Mouse (Mus musculus): ENCODE measurements around the gene Mad2l2. TPM values are rescaled to one million over a fixed set of nuclear protein-coding genes. Genes with fewer than 3 reads are reported as not detected.
"Not testable (repeated sequence)": the region's sequence is repeated elsewhere in the genome, so short reads cannot be mapped to it uniquely, and the experiment has no call there.

The Mad2l2 gene
- polyA plus RNA-seq, 1 experiment = 35.6 TPM

DNA sequence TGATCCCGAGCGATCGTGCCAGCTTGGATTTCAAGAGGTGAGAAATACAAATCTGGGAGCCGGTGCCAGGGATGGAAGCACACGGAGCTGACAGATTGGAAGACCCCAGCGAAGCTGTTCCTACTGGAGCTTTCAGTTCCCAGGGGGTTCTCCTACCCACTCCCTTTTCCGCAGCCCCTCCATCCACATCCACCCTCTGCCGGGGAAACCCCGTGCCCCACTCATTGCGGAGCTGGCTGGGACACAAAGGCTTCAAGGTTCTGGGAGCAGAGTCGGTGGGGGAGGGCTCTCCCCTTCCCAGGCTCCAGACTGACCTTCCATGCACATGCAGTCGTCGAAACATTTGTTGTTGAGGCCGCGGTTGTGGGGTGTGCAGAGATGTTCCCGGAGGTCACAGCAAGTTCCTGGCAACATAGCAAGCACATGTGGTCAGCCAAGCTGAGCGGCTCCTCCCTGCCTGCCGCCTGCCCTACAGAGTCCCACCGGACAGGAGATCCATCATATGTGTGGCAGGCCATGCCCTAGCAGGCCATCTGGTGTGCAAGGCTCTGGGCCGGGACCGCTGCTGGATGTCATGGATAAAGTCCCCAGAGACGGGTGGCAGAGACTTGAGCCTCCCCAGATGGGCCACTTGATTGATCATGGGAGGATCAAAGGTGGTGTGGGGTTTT, 22.4 kb upstream of the Mad2l2 start:
- Histone ChIP-seq H3K27me3 (replicated peaks) (no peaks in the 10 kb centered on the region), H3K36me3 (replicated peaks; ENCODE audit: low read length) (peaks cover 87% of the 10 kb centered on the region), H3K4me3 (replicated peaks) (peak overlapping the region; percentile 84), H3K4me1 (peaks cover 98% of the 10 kb centered on the region), H3K9me3 (no peaks in the 10 kb centered on the region)
- TF ChIP-seq FLI1 (IDR thresholded peaks at IDR 0.05; ENCODE audit: low read length) (no peak), GATA1 (IDR thresholded peaks at IDR 0.05; ENCODE audit: borderline replicate concordance, low read length) (no peak)

GRCm38 (mm10) chr4:148108565-148109100, 21.6 kb upstream of the Mad2l2 start:
- TF ChIP-seq GATA1 (IDR thresholded peaks at IDR 0.05; ENCODE audit: borderline replicate concordance, low read length) = 0 out of 3 replicates have a peak, but pooled peaks have one; percentile 31
- no peak for TF ChIP-seq FLI1 (IDR thresholded peaks at IDR 0.05; ENCODE audit: low read length)
- peaks cover 100% of the 10 kb centered on the region for H3K4me1 ChIP-seq
- H3K36me3 ChIP-seq (replicated peaks; ENCODE audit: low read length) = peaks cover 90% of the 10 kb centered on the region
- H3K9me3 ChIP-seq = no peaks in the 10 kb centered on the region
- no peaks in the 10 kb centered on the region for H3K27me3 ChIP-seq (replicated peaks)
- peak overlapping the region; percentile 84 for H3K4me3 ChIP-seq (replicated peaks)

DNA sequence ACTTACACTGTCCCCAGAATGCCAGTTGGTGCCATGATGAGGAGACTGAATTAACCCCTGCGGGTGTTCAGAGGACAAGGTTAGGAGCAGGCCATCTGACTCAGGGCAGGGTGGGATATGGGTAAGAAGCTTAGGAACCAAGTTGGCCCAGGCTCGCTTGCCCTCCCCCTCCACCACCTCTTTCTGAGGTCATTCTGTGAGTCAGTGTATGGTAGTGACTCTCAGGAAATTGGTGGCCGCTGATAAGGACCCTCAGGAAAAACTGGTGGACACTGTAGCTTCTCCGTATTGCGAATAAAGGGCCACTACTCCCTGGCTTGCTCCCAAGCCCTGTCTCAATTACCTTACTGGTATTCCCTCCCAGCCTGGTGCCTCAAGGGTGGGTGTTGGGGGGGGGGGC, 21.0 kb upstream of the Mad2l2 start:
- TF ChIP-seq FLI1 (IDR thresholded peaks at IDR 0.05; ENCODE audit: low read length) (peak; percentile 46; the same call in 1 of the 2 replicates), GATA1 (IDR thresholded peaks at IDR 0.05; ENCODE audit: borderline replicate concordance, low read length) (peak; percentile 97)
- peaks cover 90% of the 10 kb centered on the region for H3K36me3 ChIP-seq (replicated peaks; ENCODE audit: low read length)
- H3K9me3 ChIP-seq = no peaks in the 10 kb centered on the region
- H3K4me1 ChIP-seq = peaks cover 100% of the 10 kb centered on the region
- H3K4me3 ChIP-seq (replicated peaks) = peak overlapping the region; percentile 84
- H3K27me3 ChIP-seq (replicated peaks) = no peaks in the 10 kb centered on the region

DNA sequence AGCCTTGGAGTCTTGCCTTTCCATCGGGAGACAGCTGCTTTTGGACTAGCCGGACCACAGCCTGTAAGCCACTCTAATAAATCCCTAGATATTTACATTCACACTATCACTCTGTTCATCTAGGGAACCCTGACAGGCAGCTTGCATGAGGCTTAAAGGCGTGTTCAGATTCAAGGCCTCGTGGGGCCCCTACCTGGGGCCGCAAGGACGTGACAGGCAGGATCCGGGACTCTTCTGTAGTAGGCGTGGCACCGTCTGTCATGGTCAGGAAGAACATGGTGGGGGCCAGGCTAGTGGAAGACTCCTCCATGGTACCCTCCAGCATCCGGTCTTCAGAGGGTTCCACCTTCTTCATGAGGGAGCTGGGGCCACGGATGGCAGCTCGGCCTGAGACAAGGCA, 17.7 kb upstream of the Mad2l2 start:
- Histone ChIP-seq H3K36me3 (replicated peaks; ENCODE audit: low read length) (peaks cover 66% of the 10 kb centered on the region), H3K9me3 (peaks cover 7% of the 10 kb centered on the region), H3K27me3 (replicated peaks) (no peaks in the 10 kb centered on the region), H3K4me3 (replicated peaks) (peak overlapping the region; percentile 1), H3K4me1 (peaks cover 85% of the 10 kb centered on the region)
- TF ChIP-seq FLI1 (IDR thresholded peaks at IDR 0.05; ENCODE audit: low read length) (no peak), GATA1 (IDR thresholded peaks at IDR 0.05; ENCODE audit: borderline replicate concordance, low read length) (no peak)

DNA sequence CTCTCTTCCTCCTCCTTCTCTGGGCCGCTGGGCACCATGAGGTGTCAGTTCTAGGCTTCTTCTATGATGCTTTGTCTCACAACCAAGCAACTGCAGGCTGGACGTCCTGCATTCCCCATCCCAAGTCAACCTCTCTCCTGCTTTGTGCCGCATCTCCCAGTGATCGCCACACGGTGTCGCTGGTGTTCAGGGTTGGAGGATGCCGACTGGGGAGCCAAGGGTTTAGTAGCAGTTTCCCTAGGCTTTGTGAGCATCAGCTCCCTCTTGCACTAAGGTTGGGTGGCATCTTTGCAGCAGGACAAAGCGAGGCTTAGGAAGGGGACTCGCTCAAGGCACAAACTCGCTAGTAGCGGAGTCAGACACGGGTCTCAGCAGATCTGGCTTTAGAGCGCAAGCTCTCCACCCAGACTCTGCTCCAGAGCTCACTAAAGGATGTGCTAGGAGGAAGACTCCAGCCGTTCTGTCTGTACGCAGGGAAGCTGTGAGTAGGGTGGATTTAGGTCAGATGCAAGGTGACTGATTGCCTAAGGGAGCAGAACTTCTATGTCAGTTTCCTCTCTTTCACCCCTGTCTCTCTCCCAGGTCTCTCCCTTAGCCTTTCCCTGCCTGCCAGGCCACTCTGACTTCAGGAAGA, 15.3 kb upstream of the Mad2l2 start:
- peak overlapping the region; percentile 90 for H3K4me3 ChIP-seq (replicated peaks)
- peaks cover 75% of the 10 kb centered on the region for H3K4me1 ChIP-seq
- TF ChIP-seq FLI1 (IDR thresholded peaks at IDR 0.05; ENCODE audit: low read length) = no peak
- no peak for TF ChIP-seq GATA1 (IDR thresholded peaks at IDR 0.05; ENCODE audit: borderline replicate concordance, low read length)
- peaks cover 10% of the 10 kb centered on the region for H3K9me3 ChIP-seq
- peaks cover 3% of the 10 kb centered on the region for H3K27me3 ChIP-seq (replicated peaks)
- peaks cover 60% of the 10 kb centered on the region for H3K36me3 ChIP-seq (replicated peaks; ENCODE audit: low read length)

DNA sequence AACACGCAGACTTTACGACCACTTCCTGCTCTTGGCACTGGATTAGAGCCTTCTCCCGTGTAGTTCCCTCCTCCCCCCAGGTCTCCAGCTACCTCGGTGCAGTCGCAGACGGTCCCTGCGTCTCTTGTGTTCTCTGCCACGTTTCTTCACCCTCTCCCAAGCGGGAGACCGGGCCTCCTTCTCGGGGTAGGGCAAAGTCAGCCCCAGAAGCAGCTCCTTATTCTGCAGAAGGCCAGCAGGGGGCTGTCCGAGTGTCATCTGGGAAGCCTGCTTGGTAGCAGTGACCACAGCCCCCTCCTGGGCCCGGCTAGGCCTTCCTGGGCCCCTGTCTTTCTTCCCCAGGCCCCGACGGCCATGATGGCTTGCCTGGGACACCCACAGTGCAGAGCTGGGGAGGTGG, 14.7 kb upstream of the Mad2l2 start:
- H3K9me3 ChIP-seq = peaks cover 10% of the 10 kb centered on the region
- peaks cover 3% of the 10 kb centered on the region for H3K27me3 ChIP-seq (replicated peaks)
- H3K4me3 ChIP-seq (replicated peaks) = peak overlapping the region; percentile 90
- H3K36me3 ChIP-seq (replicated peaks; ENCODE audit: low read length) = peaks cover 55% of the 10 kb centered on the region
- no peak for TF ChIP-seq FLI1 (IDR thresholded peaks at IDR 0.05; ENCODE audit: low read length)
- no peak for TF ChIP-seq GATA1 (IDR thresholded peaks at IDR 0.05; ENCODE audit: borderline replicate concordance, low read length)
- peaks cover 73% of the 10 kb centered on the region for H3K4me1 ChIP-seq

DNA sequence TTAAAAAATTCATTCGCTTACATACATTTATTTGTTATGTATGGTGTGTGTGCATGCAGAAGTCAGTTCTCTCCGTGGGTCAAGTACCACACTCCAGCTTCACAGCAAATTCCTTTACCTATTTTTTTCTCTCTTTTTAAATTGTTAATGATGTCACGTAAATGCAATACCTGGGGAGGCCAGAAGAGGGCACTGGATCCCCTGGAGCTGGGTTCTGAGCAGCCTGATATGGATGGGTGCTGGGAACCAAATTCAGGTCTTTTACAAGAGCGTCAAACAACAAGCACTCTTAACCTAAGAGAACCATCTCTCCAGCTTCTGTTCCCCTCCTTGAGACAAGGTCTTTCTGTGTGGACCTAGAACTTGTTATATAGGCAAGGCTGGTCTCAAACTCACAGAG, 13.5 kb upstream of the Mad2l2 start:
- peaks cover 10% of the 10 kb centered on the region for H3K9me3 ChIP-seq
- H3K4me1 ChIP-seq = peaks cover 73% of the 10 kb centered on the region
- H3K4me3 ChIP-seq (replicated peaks) = no peak overlapping the region
- H3K36me3 ChIP-seq (replicated peaks; ENCODE audit: low read length) = peaks cover 46% of the 10 kb centered on the region
- TF ChIP-seq GATA1 (IDR thresholded peaks at IDR 0.05; ENCODE audit: borderline replicate concordance, low read length) (no peak), FLI1 (IDR thresholded peaks at IDR 0.05; ENCODE audit: low read length) (no peak)
- H3K27me3 ChIP-seq (replicated peaks) = peaks cover 11% of the 10 kb centered on the region

DNA sequence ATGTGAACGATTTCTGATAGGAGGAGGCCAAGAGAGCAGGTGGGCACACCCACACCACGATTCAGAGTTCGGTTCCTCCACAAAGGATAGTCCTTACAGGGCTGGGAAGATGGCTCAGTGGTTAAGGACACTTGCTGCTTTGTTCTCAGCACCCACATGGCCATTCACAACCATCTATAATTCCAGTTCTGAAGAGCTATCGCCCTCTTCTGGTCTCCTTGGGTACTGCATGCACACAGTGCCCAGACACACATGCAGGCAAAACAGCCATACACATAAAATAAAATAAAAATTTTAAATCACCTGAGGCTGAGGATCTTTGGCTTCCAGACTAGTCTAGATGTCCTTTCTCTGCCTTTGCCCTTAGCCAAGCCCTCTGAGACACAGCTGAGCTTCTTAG, 12.8 kb upstream of the Mad2l2 start:
- Histone ChIP-seq H3K4me3 (replicated peaks) (no peak overlapping the region), H3K36me3 (replicated peaks; ENCODE audit: low read length) (peaks cover 39% of the 10 kb centered on the region), H3K4me1 (peaks cover 70% of the 10 kb centered on the region), H3K27me3 (replicated peaks) (peaks cover 12% of the 10 kb centered on the region), H3K9me3 (peaks cover 10% of the 10 kb centered on the region)
- no peak for TF ChIP-seq FLI1 (IDR thresholded peaks at IDR 0.05; ENCODE audit: low read length)
- TF ChIP-seq GATA1 (IDR thresholded peaks at IDR 0.05; ENCODE audit: borderline replicate concordance, low read length) = no peak

GRCm38 (mm10) chr4:148119578-148119977, 10.6 kb upstream of the Mad2l2 start:
- H3K9me3 ChIP-seq; H3K4me3 ChIP-seq (replicated peaks): not testable (repeated sequence)
- peaks cover 65% of the 10 kb centered on the region for H3K4me1 ChIP-seq
- H3K36me3 ChIP-seq (replicated peaks; ENCODE audit: low read length) = peaks cover 21% of the 10 kb centered on the region
- peaks cover 24% of the 10 kb centered on the region for H3K27me3 ChIP-seq (replicated peaks)

GRCm38 (mm10) chr4:148120555-148120954, 9.6 kb upstream of the Mad2l2 start:
- peaks cover 21% of the 10 kb centered on the region for H3K36me3 ChIP-seq (replicated peaks; ENCODE audit: low read length)
- no peak for TF ChIP-seq GATA1 (IDR thresholded peaks at IDR 0.05; ENCODE audit: borderline replicate concordance, low read length)
- TF ChIP-seq FLI1 (IDR thresholded peaks at IDR 0.05; ENCODE audit: low read length) = no peak
- peaks cover 10% of the 10 kb centered on the region for H3K9me3 ChIP-seq
- H3K4me1 ChIP-seq = peaks cover 59% of the 10 kb centered on the region
- H3K27me3 ChIP-seq (replicated peaks) = peaks cover 33% of the 10 kb centered on the region
- peak overlapping the region; percentile 53 for H3K4me3 ChIP-seq (replicated peaks)
